Mouse (Mus musculus) skeletal muscle tissue, postnatal 0 days (tissue): ENCODE results near the gene Rcc2. TPM values are rescaled to one million over a fixed set of nuclear protein-coding genes. Genes with fewer than 3 reads are reported as not detected.

Experiments used
- microRNA-seq, 2 experiments: library from miRNA; unstranded; fragments of <30 nt; microRNA quantifications; one replicate each; pipeline ENCODE4; 2016
- polyA plus RNA-seq: library from polyadenylated mRNA; unstranded; fragments of >200 nt; fragmentation: Nextera tagmentation; extraction: Ambion mirVana; gene quantifications from 2 replicates; pipeline ENCODE4 v1.2.1, GENCODE M21; 2015

The Rcc2 gene
- polyA plus RNA-seq = 7.0 and 9.6 TPM in 2 replicates

DNA sequence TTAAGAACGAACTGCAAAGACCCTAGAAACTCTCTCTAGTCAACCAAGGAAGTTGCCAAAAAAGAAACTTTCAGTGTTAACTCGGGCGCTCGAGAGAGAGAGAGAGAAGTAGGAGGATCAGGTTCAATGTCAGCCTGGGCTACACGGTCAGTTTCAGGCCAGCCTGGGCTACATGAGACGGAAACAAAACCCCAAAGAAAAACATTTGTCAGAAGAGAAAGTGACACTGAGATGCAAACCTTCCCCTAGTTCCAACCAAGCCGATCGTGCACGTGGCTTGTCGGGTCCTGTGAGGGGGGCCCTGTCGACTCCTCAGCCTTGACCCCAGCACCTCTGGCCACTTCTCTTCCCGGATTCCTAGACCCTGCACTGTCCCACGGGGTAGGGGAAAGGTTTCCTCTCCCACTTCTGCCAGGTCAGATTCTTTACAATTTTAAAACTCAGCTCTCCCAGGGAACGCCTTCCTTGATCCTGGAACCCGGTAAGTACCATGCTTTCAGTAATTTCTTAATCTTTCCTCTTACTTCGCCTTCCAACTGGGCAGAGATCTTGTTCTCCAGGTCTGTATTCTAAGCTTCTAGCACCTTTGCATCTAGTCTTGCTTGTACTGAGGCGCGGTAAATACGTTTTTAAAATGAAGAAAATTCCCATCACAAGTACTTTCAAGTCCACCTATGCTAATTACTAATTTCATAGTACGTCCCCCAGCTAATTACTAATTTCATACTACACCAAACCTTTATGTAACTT is at the start of gene Rcc2:
Gene Rcc2, plus strand, starts transcription at position 273 of the 750 bp plus-strand sequence.

DNA sequence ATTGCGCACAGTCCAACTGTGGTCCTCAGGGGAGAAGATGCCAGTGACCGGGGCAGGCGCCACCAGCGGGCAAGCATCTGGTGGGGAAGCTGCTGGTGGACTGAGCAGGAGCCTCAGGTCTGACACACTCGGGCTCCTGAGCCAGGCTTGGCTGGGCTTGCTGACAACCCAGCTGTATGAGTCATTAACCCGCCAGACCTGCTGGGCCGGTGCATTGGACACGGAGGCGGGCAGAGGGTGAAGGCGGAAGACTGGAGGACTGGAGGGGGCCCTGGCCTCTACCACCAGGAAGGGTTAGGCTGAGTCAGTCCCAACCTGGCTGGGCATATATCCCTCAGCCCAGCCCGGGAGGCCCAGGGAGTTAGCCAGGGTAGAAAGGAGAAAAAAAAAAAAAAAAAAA is 34.6 kb upstream of the Rcc2 start, which contains the start of gene Arhgef10l:
Gene Arhgef10l, minus strand, starts transcription at position 253 of the 400 bp plus-strand sequence.

DNA sequence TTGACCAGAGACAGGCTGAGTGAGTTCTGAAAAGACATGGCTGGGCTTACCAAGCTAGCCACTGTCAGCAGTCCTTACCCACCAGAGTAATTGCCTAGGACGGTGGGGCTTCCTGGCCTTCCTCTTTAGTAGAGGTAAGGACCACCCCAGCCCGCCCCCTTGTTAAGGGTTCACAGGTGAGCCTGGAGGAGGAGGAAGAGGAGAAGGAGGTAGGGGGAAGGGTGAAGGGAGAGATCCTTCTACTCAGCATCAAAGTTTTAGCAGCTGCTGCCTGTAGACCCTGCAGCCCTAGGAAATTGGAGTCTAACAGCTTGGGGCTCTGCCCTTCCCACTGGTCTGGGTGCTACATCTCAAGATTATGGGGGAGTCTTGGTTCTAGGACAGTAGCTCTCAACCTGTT is 42.2 kb downstream of the Rcc2 start, which contains the start of gene Padi6:
Gene Padi6, minus strand, starts transcription at position 101 of the 400 bp plus-strand sequence.

Small RNA genes within 50 kb of the gene (microRNA-seq; reads per million reads assigned to microRNA genes)
- gene Gm23045 (0 reads per million in 2 experiments), gene Gm25951 (0 reads per million in 2 experiments)

Other genes with a start within 250 kb of the Rcc2 start
- gene Arhgef10l, start 34.5 kb upstream of the Rcc2 start, polyA plus RNA-seq = 25.1 and 26.0 TPM in 2 replicates
- gene Padi6, start 42.1 kb downstream of the Rcc2 start, polyA plus RNA-seq = 0.07 and 0.28 TPM in 2 replicates
- gene Padi4, start 73.7 kb downstream of the Rcc2 start, polyA plus RNA-seq = 0.83 and 1.2 TPM in 2 replicates
- gene Padi3, start 110.1 kb downstream of the Rcc2 start, polyA plus RNA-seq = 0.09 and 0.10 TPM in 2 replicates
- 0.05 TPM in 2 replicates for gene Padi1, start 145.2 kb downstream of the Rcc2 start, polyA plus RNA-seq
- 55.7 and 69.2 TPM in 2 replicates for gene Padi2, start 205.8 kb downstream of the Rcc2 start, polyA plus RNA-seq